Mouse (Mus musculus): ENCODE measurements at regions not wholly inside any gene's neighbourhood (a gene's known extent, or its start where the extent isn't known, plus 50 kb on each side); places are given as distances from the start of the nearest gene placed in this dataset.

- no peak for TF ChIP-seq FLI1 (IDR thresholded peaks at IDR 0.05; ENCODE audit: low read length)
- Histone ChIP-seq H3K9me3 (no peaks in the 10 kb centered on the region), H3K36me3 (replicated peaks; ENCODE audit: low read length) (no peaks in the 10 kb centered on the region), H3K4me3 (replicated peaks) (no peak overlapping the region), H3K27me3 (replicated peaks) (no peaks in the 10 kb centered on the region), H3K4me1 (no peaks in the 10 kb centered on the region)
Measured at GRCm38 (mm10) chr15:69235271-69235670, 2734.6 kb upstream of the Lrrc6 start.

- Histone ChIP-seq H3K36me3 (replicated peaks; ENCODE audit: low read length) (no peaks in the 10 kb centered on the region), H3K9me3 (peaks cover 4% of the 10 kb centered on the region; the same call in 1 of the 2 replicates), H3K4me1 (no peaks in the 10 kb centered on the region), H3K4me3 (replicated peaks) (no peak overlapping the region), H3K27me3 (replicated peaks) (no peaks in the 10 kb centered on the region)
- TF ChIP-seq FLI1 (IDR thresholded peaks at IDR 0.05; ENCODE audit: low read length) = no peak
- no peak for TF ChIP-seq GATA1 (IDR thresholded peaks at IDR 0.05; ENCODE audit: borderline replicate concordance, low read length)
Measured at GRCm38 (mm10) chr15:69224619-69225587, 2724.2 kb upstream of the Lrrc6 start.

GRCm38 (mm10) chr15:69223411-69223810 lies 2722.7 kb upstream of the Lrrc6 start:
- Histone ChIP-seq H3K9me3 (peaks cover 5% of the 10 kb centered on the region; the same call in 1 of the 2 replicates), H3K4me1 (no peaks in the 10 kb centered on the region)
- no peak for TF ChIP-seq GATA1 (IDR thresholded peaks at IDR 0.05; ENCODE audit: borderline replicate concordance, low read length)
- no peak for TF ChIP-seq FLI1 (IDR thresholded peaks at IDR 0.05; ENCODE audit: low read length)

GRCm38 (mm10) chr15:69222391-69222790 lies 2721.7 kb upstream of the Lrrc6 start:
- no peaks in the 10 kb centered on the region for H3K36me3 ChIP-seq (replicated peaks; ENCODE audit: low read length)
- H3K4me1 ChIP-seq = no peaks in the 10 kb centered on the region
- H3K27me3 ChIP-seq (replicated peaks) = no peaks in the 10 kb centered on the region
- H3K9me3 ChIP-seq = peaks cover 5% of the 10 kb centered on the region; the same call in 1 of the 2 replicates
- no peak overlapping the region for H3K4me3 ChIP-seq (replicated peaks)
- TF ChIP-seq FLI1 (IDR thresholded peaks at IDR 0.05; ENCODE audit: low read length) (no peak), GATA1 (IDR thresholded peaks at IDR 0.05; ENCODE audit: borderline replicate concordance, low read length) (no peak)

More at GRCm38 (mm10) chr15:69223411-69223810, 2722.7 kb upstream of the Lrrc6 start:
- Histone ChIP-seq H3K27me3 (replicated peaks) (no peaks in the 10 kb centered on the region), H3K36me3 (replicated peaks; ENCODE audit: low read length) (no peaks in the 10 kb centered on the region), H3K4me3 (replicated peaks) (no peak overlapping the region)

Measured in megakaryocyte, embryonic 14.5 days (primary cell).